Mouse (Mus musculus): ENCODE measurements around the gene Knl1. TPM values are rescaled to one million over a fixed set of nuclear protein-coding genes. Genes with fewer than 3 reads are reported as not detected.
"Not testable (repeated sequence)": the region's sequence is repeated elsewhere in the genome, so short reads cannot be mapped to it uniquely, and the experiment has no call there.

The Knl1 gene
- polyA plus RNA-seq (2015; fragmentation: Nextera tagmentation; extraction: Ambion mirVana), result 11.9 and 15.2 TPM in 2 replicates

- Histone ChIP-seq H3K27me3 (no peaks in the 10 kb centered on the region), H3K4me1 (replicated peaks) (peaks cover 7% of the 10 kb centered on the region), H3K36me3 (no peaks in the 10 kb centered on the region; the same call in 1 of the 2 replicates), H3K27ac (peak within 1 kb of the TSS; percentile 78), H3K9me3 (no peaks in the 10 kb centered on the region), H3K9ac (peak within 1 kb of the TSS; percentile 71), H3K4me3 (peak within 1 kb of the TSS; percentile 79), H3K4me2 (peak within 1 kb of the TSS; percentile 75)
- peak; percentile 98 for ATAC-seq (ENCODE audit: low FRiP score)
- under 1% methylated on average over 77 of the region's 77 CpGs for WGBS
Observed at GRCm38 (mm10) chr2:119046649-119047611, at the start of gene Knl1. Gene Knl1 (plus strand): TSS chr2:119047119.

- 0 out of 2 replicates have a peak, but pooled peaks cover 3% of the 10 kb centered on the region for H3K27me3 ChIP-seq
Observed at GRCm38 (mm10) chr2:118998115-118998866, 48.6 kb upstream of the Knl1 start.

GRCm38 (mm10) chr2:118999025-118999639, 47.8 kb upstream of the Knl1 start:
- Histone ChIP-seq H3K9me3 (no peaks in the 10 kb centered on the region), H3K4me3 (no peak overlapping the region), H3K36me3 (no peaks in the 10 kb centered on the region), H3K4me2 (no peak overlapping the region), H3K9ac (no peak overlapping the region), H3K27ac (no peak overlapping the region), H3K4me1 (replicated peaks) (peaks cover 32% of the 10 kb centered on the region), H3K27me3 (0 out of 2 replicates have a peak, but pooled peaks cover 3% of the 10 kb centered on the region)
- 59% methylated on average over 3 of the region's 3 CpGs for WGBS
- ATAC-seq (ENCODE audit: low FRiP score), result no peak

More at GRCm38 (mm10) chr2:118998115-118998866, 48.6 kb upstream of the Knl1 start:
- no peaks in the 10 kb centered on the region for H3K36me3 ChIP-seq
- no peak overlapping the region for H3K4me2 ChIP-seq
- no peak overlapping the region for H3K9ac ChIP-seq
- H3K4me3 ChIP-seq, result no peak overlapping the region
- no peak overlapping the region for H3K27ac ChIP-seq
- H3K4me1 ChIP-seq (replicated peaks), result peaks cover 32% of the 10 kb centered on the region
- no peak for ATAC-seq (ENCODE audit: low FRiP score)
- no peaks in the 10 kb centered on the region for H3K9me3 ChIP-seq
- WGBS, result 85% methylated on average over 6 of the region's 6 CpGs

- ATAC-seq (ENCODE audit: low FRiP score), result no peak
- Histone ChIP-seq H3K4me1 (replicated peaks) (no peaks in the 10 kb centered on the region), H3K36me3 (no peaks in the 10 kb centered on the region), H3K27me3 (no peaks in the 10 kb centered on the region), H3K4me2 (no peak overlapping the region), H3K4me3 (no peak overlapping the region), H3K9me3 (no peaks in the 10 kb centered on the region), H3K27ac (no peak overlapping the region), H3K9ac (no peak overlapping the region; the same call in 1 of the 2 replicates)
- WGBS, result 90% methylated on average over 7 of the region's 7 CpGs
Observed at GRCm38 (mm10) chr2:119006886-119007285, 40.0 kb upstream of the Knl1 start.

GRCm38 (mm10) chr2:119009376-119009775, 37.5 kb upstream of the Knl1 start:
- H3K4me1 ChIP-seq (replicated peaks), result no peaks in the 10 kb centered on the region
- H3K4me3 ChIP-seq, result no peak overlapping the region
- no peaks in the 10 kb centered on the region for H3K27me3 ChIP-seq
- no peaks in the 10 kb centered on the region for H3K36me3 ChIP-seq
- H3K9ac ChIP-seq, result no peak overlapping the region
- no peak for ATAC-seq (ENCODE audit: low FRiP score)
- 94% methylated on average over 2 of the region's 2 CpGs for WGBS
- H3K9me3 ChIP-seq, result no peaks in the 10 kb centered on the region
- no peak overlapping the region for H3K4me2 ChIP-seq
- no peak overlapping the region for H3K27ac ChIP-seq

GRCm38 (mm10) chr2:119014989-119015388, 31.9 kb upstream of the Knl1 start:
- H3K27me3 ChIP-seq, result no peaks in the 10 kb centered on the region
- no peak overlapping the region for H3K4me3 ChIP-seq
- H3K27ac ChIP-seq, result no peak overlapping the region
- 88% methylated on average over 7 of the region's 7 CpGs for WGBS
- no peak overlapping the region for H3K9ac ChIP-seq
- peaks cover 15% of the 10 kb centered on the region for H3K36me3 ChIP-seq
- peaks cover 11% of the 10 kb centered on the region for H3K4me1 ChIP-seq (replicated peaks)
- H3K9me3 ChIP-seq, result no peaks in the 10 kb centered on the region
- ATAC-seq (ENCODE audit: low FRiP score), result no peak
- no peak overlapping the region for H3K4me2 ChIP-seq

- Histone ChIP-seq H3K4me1 (replicated peaks) (peaks cover 11% of the 10 kb centered on the region), H3K9ac (no peak overlapping the region), H3K27me3 (no peaks in the 10 kb centered on the region), H3K4me3 (no peak overlapping the region), H3K36me3 (peaks cover 22% of the 10 kb centered on the region), H3K9me3 (no peaks in the 10 kb centered on the region), H3K27ac (no peak overlapping the region), H3K4me2 (no peak overlapping the region)
- no peak for ATAC-seq (ENCODE audit: low FRiP score)
- 69% methylated on average over 12 of the region's 12 CpGs for WGBS
Observed at GRCm38 (mm10) chr2:119015604-119016180, 31.2 kb upstream of the Knl1 start.

GRCm38 (mm10) chr2:119016312-119016711, 30.6 kb upstream of the Knl1 start:
- not testable (repeated sequence) for H3K4me3 ChIP-seq; ATAC-seq (ENCODE audit: low FRiP score); H3K9me3 ChIP-seq; H3K27ac ChIP-seq; H3K9ac ChIP-seq; H3K27me3 ChIP-seq; H3K4me2 ChIP-seq
- Histone ChIP-seq H3K36me3 (peaks cover 28% of the 10 kb centered on the region), H3K4me1 (replicated peaks) (peaks cover 11% of the 10 kb centered on the region)
- 82% methylated on average over 4 of the region's 4 CpGs for WGBS

GRCm38 (mm10) chr2:119017647-119018046, 29.3 kb upstream of the Knl1 start:
- peaks cover 42% of the 10 kb centered on the region for H3K36me3 ChIP-seq
- peaks cover 11% of the 10 kb centered on the region for H3K4me1 ChIP-seq (replicated peaks)
- no peak overlapping the region for H3K4me2 ChIP-seq
- no peak for ATAC-seq (ENCODE audit: low FRiP score)
- no peaks in the 10 kb centered on the region for H3K27me3 ChIP-seq
- no peak overlapping the region for H3K9ac ChIP-seq
- no peak overlapping the region for H3K4me3 ChIP-seq
- H3K27ac ChIP-seq, result no peak overlapping the region
- no peaks in the 10 kb centered on the region for H3K9me3 ChIP-seq
- 94% methylated on average over 3 of the region's 3 CpGs for WGBS

GRCm38 (mm10) chr2:119018391-119019122, 28.4 kb upstream of the Knl1 start:
- Histone ChIP-seq H3K27me3 (no peaks in the 10 kb centered on the region), H3K4me2 (peak overlapping the region; percentile 38), H3K27ac (peak overlapping the region; percentile 77), H3K36me3 (peaks cover 50% of the 10 kb centered on the region), H3K4me3 (no peak overlapping the region), H3K4me1 (replicated peaks) (peaks cover 11% of the 10 kb centered on the region), H3K9ac (peak overlapping the region; percentile 55; the same call in 1 of the 2 replicates), H3K9me3 (no peaks in the 10 kb centered on the region)
- WGBS, result 47% methylated on average over 22 of the region's 22 CpGs
- peak; percentile 77 for ATAC-seq (ENCODE audit: low FRiP score)

- H3K4me3 ChIP-seq, result no peak overlapping the region
- H3K4me2 ChIP-seq, result peak overlapping the region; percentile 38
- H3K9me3 ChIP-seq, result no peaks in the 10 kb centered on the region
- H3K27me3 ChIP-seq, result no peaks in the 10 kb centered on the region
- H3K27ac ChIP-seq, result peak overlapping the region; percentile 77
- H3K9ac ChIP-seq, result peak overlapping the region; percentile 55; the same call in 1 of the 2 replicates
- peaks cover 11% of the 10 kb centered on the region for H3K4me1 ChIP-seq (replicated peaks)
- peak; percentile 87 for ATAC-seq (ENCODE audit: low FRiP score)
- 8% methylated on average over 5 of the region's 5 CpGs for WGBS
- H3K36me3 ChIP-seq, result peaks cover 53% of the 10 kb centered on the region
Observed at GRCm38 (mm10) chr2:119019131-119019530, 27.8 kb upstream of the Knl1 start.

All from hindbrain, embryonic 13.5 days (tissue).